Mouse (Mus musculus): ENCODE results near the gene Evl.

Gene Evl

DNA sequence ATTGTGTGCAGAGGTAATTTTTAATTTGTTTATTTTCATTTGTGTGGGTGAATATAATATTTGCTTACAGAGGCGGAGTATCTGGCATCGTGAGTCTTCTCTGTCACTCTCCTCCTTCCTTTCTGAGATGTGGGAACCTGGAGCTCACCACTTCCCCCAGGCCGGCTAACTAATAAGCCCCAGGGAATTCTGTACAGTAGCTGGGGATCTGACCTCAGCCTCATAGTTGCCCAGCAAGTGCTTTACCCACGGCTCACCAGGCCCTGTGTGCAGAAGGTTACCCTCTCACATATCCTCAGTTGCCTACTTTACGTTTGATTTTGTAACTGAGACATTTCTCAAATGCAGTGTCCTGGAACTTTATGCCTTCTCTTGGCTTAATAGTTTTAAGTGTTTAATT is 37.1 kb downstream of the Evl start:
- no peak for DNase-seq (ENCODE audit: low read depth)

DNA sequence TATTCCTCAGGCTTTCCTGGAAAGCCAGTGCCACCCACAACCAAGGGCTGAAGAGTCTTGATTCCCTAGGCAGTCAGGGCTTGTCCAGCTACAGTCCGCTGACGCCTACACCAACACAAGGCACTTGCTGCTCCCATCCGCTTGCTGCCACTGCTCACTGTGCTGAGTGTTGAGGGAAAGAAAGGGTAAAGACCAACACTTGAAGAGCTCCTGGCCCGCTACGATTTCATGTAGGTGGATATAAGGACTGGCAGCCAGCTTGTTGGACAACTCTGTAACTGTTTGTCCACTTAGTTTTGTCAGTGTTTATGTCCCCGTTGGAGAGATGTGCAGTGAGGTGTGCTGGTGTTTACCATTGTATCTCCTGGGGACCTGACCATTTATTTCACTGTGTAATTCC is 38.3 kb downstream of the Evl start:
- DNase-seq (ENCODE audit: low read depth), result no peak

DNA sequence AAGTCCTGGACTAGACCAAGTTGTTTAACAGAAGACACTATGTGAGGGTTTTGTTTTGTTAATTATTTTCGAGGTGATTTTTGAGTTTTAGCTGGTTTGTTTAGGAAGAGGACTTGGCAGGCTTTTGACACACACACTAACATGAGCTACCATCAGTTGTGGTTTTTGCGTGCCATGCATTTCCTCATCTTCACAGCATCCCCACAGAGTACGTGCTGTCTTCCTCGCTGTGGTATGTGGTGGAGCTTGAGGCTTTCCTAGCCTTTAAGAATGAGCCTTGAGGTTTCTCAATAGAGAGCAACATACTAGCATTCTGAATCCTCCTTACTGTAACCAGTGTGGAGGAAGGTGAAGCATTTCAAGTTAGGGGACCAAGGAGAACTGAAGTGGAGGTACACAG is 46.3 kb downstream of the Evl start:
- no peak for DNase-seq (ENCODE audit: low read depth)

DNA sequence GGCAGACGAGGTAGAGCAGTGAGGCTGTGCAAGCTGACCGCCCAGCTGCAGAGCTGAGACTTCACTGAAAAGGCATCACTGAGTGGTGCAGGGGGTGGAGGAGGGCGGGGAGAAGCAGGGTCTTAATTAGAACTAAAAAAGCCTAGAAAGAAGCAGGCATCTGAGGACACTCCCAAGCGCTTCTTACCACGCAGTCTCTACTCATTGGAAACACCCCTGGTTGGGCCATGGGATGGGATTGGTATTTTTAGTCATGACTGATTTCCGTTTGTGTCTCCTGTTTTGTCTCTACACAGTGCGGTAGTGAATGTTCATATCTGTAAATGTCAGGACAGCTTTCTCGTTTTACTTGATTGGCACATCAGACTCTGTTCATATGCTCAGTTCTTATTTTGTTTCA is 46.8 kb downstream of the Evl start:
- DNase-seq (ENCODE audit: low read depth), result no peak

- no peak for DNase-seq (ENCODE audit: low read depth)
Measured at GRCm38 (mm10) chr12:108604546-108604945, 50.0 kb downstream of the Evl start.

DNA sequence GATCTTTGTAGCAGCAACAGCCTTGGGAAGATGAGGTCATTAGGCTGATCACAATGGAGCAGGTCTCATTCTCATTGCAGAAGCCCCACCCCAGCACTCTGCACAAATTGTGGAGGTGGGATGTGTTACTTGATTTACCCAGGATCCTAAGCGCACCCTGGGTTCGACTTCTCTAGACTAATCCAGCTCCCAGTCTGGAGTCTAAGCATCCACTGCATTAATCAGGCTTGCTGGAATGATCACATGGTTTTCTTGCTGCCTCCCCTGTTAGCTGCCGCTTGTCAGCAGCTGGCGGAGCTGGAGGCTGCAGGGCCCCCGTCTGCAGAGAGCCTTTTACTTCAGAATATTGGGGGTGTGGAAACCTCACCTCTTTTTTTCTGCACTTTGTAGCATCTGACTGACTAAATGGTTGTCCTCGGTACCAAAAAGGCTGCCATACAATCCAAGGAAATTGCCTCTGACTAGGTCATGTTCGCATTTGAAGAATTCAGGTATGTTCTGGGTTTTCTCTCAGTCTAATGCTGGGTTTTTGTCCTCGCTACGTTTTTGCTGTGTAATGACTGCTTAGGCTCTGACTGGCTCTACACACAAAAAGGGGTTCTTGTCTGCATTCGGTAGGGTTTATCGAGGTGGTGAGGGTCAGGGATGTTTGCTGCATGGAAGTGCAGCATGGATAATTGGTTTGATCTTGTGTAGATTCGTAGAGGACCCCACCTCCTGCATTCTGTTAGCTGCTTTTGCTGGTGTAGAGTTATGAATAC is 51.2 kb downstream of the Evl start:
- no peak for DNase-seq (ENCODE audit: low read depth)

DNA sequence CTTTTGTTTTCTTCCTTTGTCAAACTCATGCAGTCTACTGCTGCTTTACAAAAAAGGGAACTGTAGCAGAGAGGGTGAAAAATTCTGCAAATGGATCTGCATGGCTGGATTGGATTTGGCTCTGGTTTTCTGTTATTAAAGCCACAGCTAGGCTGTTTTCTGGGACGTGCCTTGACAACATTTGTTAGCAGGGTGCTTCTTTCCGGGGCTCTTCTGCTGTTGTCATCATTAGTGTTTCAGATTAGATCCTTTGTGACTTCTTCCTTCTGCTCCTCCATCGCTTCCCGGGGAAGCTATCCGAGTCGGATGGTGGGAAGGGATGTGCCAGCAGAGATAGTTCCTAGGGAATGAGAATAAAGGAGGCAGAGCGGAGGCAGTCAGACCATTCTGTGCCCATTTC is 51.8 kb downstream of the Evl start:
- DNase-seq (ENCODE audit: low read depth), result no peak

DNA sequence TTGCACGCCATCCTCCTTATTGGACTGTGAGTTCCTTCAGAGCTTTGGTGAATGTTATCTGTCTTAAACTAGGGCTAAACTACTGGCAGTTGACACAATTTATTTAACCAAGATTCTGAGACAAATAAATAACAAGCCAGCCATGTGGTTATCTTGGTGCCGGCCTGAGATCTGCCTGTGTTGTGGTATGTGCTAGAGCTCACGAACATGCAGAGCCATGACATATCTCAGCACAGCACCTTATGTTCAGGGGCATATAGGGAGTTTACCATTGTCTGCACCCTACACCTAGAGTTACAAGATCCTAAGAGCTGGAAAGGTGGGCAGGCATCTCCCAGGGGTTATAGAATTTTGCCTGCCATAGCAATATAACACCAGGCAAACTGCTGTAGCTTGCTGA is 54.9 kb downstream of the Evl start:
- no peak for DNase-seq (ENCODE audit: low read depth)

DNA sequence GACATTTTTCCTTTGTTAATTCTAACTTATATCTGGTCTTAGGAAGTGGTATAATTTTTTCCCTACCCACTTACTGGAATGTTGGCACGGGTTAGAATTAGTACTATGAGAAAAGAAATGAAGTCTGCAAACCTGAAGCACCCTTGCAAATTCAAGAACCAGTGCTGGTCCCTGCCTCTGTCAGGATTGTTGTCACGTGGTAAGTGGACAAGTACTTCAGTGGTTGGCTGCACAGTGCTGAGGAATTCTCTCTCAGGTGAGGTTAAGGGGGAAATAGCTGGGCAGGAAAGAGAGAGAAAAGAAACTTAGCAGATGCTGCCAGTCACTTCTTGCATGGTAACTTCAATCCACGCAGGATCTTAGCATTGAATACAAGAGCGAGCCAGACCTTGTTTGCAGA is 55.7 kb downstream of the Evl start:
- DNase-seq (ENCODE audit: low read depth), result no peak

- DNase-seq (ENCODE audit: low read depth), result peak; percentile 65
Measured at GRCm38 (mm10) chr12:108613081-108613480, 58.6 kb downstream of the Evl start.

DNA sequence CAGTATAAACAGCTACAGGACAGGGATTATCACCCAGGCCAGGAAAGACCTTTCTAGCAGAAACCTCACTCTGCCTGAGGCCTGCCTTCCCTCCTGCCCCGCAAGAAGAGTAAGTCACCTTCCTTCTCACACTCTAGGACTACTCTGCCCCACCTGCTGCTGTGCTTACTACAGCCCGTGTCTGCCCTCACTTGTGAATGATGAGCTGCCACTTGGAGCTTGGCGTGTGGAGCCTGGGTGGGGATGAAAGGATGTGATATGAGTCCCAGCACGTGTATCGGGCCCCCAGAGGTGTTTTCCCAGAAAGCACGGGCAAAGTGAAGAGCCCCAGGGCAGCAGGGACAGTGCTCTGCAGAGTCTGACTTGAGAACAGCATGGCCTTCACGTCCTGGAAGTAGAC is 63.0 kb downstream of the Evl start:
- no peak for DNase-seq (ENCODE audit: low read depth)

DNA sequence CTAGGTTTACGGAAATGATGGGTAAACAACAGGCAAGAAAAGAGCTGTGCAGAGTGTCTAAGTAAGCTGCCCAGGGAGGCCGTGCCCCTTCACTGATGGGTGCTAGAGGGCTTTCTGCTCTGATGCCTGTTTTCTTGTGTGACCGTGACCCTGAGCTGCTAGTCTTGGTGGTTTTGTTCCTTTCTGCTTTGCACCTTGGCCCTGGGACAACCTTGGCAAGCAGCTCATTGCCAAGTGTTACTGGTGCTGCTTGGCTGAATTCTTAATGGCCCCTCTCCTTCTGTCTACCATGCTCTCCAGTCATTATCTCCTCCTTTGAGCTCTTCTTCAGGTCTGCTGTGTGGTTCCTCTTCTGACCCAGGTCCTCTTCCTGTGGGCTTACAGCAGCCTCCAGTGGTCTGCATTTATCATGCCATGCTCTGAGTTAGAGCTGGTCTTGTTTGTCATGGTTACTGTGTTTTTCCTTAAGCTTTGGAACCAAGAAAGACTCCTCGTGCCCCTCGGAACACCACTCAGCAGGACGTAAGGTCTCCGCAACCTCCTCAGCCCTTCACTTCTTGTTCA is 65.4 kb downstream of the Evl start:
- no peak for DNase-seq (ENCODE audit: low read depth)

- no peak for DNase-seq (ENCODE audit: low read depth)
Measured at GRCm38 (mm10) chr12:108622406-108622805, 67.9 kb downstream of the Evl start.

GRCm38 (mm10) chr12:108629556-108629955 is 75.0 kb downstream of the Evl start:
- DNase-seq (ENCODE audit: low read depth), result no peak

- peak; percentile 35 for DNase-seq (ENCODE audit: low read depth)
Measured at GRCm38 (mm10) chr12:108630741-108631688, 76.5 kb downstream of the Evl start.

- DNase-seq (ENCODE audit: low read depth), result no peak
Measured at GRCm38 (mm10) chr12:108632501-108632900, 78.0 kb downstream of the Evl start.

GRCm38 (mm10) chr12:108634031-108634430 is 79.5 kb downstream of the Evl start:
- no peak for DNase-seq (ENCODE audit: low read depth)

GRCm38 (mm10) chr12:108635501-108635900 is 81.0 kb downstream of the Evl start:
- no peak for DNase-seq (ENCODE audit: low read depth)

DNA sequence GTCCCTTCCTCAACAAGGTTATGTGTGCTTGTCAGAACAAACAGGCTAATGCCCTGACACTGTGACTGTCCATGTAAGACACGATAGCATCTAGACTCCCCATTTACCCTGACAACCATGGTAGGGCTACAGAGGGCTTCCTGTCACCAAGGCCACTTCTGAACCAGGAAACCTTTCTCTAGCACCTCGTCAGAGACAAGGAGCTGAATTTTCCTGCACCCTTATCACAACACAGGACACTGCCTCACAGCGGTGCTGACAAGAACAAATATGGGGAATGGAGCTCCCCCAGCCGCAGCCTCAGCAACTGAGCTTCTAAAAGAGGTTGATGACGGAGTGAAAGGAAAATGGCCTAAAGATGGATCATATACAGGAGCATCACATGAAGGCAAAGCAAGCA is 82.9 kb downstream of the Evl start:
- no peak for DNase-seq (ENCODE audit: low read depth)

GRCm38 (mm10) chr12:108639126-108639525 is 84.6 kb downstream of the Evl start:
- DNase-seq (ENCODE audit: low read depth), result no peak

GRCm38 (mm10) chr12:108642019-108642418 is 87.5 kb downstream of the Evl start:
- no peak for DNase-seq (ENCODE audit: low read depth)

DNA sequence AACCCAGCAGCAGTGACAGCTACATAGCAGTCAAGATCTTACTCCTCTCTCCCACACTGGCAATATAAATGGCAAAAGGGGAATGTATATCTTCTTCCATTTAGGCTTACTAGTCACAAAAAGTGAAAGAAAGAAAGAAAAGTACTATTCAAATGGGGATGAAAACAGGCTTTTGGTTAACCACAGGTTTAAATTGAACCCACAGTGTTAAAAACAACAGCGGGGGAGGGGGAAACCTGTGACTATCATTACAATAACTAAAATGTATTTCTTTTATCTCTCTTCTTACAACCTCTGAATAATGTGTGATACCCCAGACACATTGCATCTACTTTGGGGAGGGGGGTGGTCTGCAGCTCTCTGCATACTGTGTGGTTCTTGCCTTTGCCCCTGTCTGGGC is 91.7 kb downstream of the Evl start:
- DNase-seq (ENCODE audit: low read depth), result no peak

DNA sequence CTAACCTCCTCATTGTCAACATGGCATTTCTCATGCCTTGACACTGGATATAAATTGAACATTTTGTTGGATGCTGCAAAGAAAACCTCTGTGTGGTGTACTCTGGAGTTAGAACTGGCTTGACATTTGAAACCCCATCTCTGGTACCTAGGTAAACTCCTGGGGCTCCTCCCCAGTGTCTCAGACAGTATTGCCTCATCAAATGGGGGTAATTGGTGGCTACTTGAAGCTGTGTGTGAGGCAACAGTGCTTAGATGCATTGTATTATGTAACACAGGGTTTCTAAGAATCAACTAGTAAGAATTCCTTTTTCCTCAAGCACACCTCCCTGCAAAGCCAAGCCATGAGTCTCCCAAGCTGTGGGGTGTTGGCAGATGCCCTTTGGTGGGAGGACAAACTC is 93.3 kb downstream of the Evl start:
- DNase-seq (ENCODE audit: low read depth), result no peak
